Mouse (Mus musculus) gastrocnemius, postnatal 14 days (tissue): ENCODE results near the gene Trappc10. TPM values are rescaled to one million over a fixed set of nuclear protein-coding genes. Genes with fewer than 3 reads are reported as not detected.
A peak's percentile ranks its signal among the peaks of the same experiment; 100 is the strongest.

Source experiments
- DNase-seq: peaks from one replicate; pipeline ENCODE4 v3.0.0; 2021; ENCODE audit warnings: mixed read lengths
- intact Hi-C: fragments of 180-260 bp; cut with DNase I; formaldehyde crosslinking; loops from one replicate; pipeline ENCODE4 v1.15.1; 2025; ENCODE audit warnings: low total_unique reads
- long read RNA-seq, 2 experiments: library from polyadenylated mRNA; stranded (forward); transcript quantifications; one replicate each; pipeline ENCODE4 v2.0.0; 2021
- total RNA-seq, 2 experiments: library from RNA; stranded (reverse); gene quantifications; 2 replicates each; pipeline ENCODE4 v1.2.3; 2021

Trappc10 gene
- 10 to 100 TPM; 30.3 to 31.7 TPM for total RNA-seq
- long read RNA-seq, experiment 1, partial matches to known transcripts: 4 of 5 reads
- long read RNA-seq, experiment 1, other reads (novel, unspliced or antisense): 1 of 5 reads
- long read RNA-seq, experiment 2: 0 reads

- intact Hi-C loops: no loop called here
Observed at GRCm38 (mm10) chr10:78244438-78245224, at the start of gene Trappc10. Gene Trappc10, minus strand, starts transcription at chr10:78244641.

GRCm38 (mm10) chr10:78293576-78293975 lies 49.1 kb upstream of the Trappc10 start:
- DNase-seq: no peak
- intact Hi-C loops: no loop called here

More at GRCm38 (mm10) chr10:78244438-78245224, at the start of gene Trappc10:
- peak; percentile 89 for DNase-seq

GRCm38 (mm10) chr10:78292381-78292780 lies 47.9 kb upstream of the Trappc10 start:
- intact Hi-C loops: no loop called here
- no peak for DNase-seq

- intact Hi-C loops: no loop called here
- DNase-seq: no peak
Observed at GRCm38 (mm10) chr10:78290730-78291535, 46.5 kb upstream of the Trappc10 start.

GRCm38 (mm10) chr10:78288896-78289295 lies 44.5 kb upstream of the Trappc10 start:
- intact Hi-C loops: loop anchor here (10.0 kb wide), 1 partner anchor 56 kb away; no protein-coding TSS in a partner anchor
- no peak for DNase-seq

- intact Hi-C loops: loop anchor here (10.0 kb wide), 1 partner anchor 57 kb away; no protein-coding TSS in a partner anchor
- no peak for DNase-seq
Observed at GRCm38 (mm10) chr10:78288135-78288534, 43.7 kb upstream of the Trappc10 start.

- DNase-seq: no peak
- intact Hi-C loops: loop anchor here (10.0 kb wide), 1 partner anchor 57 kb away; no protein-coding TSS in a partner anchor
Observed at GRCm38 (mm10) chr10:78287465-78288132, 43.2 kb upstream of the Trappc10 start.

GRCm38 (mm10) chr10:78285959-78286358 lies 41.5 kb upstream of the Trappc10 start:
- intact Hi-C loops: loop anchor here (10.0 kb wide), 1 partner anchor 59 kb away; no protein-coding TSS in a partner anchor
- DNase-seq: no peak

- intact Hi-C loops: loop anchor here (10.0 kb wide), 1 partner anchor 59 kb away; no protein-coding TSS in a partner anchor
Observed at GRCm38 (mm10) chr10:78285409-78285808, 41.0 kb upstream of the Trappc10 start.

GRCm38 (mm10) chr10:78284812-78285211 lies 40.4 kb upstream of the Trappc10 start:
- no peak for DNase-seq
- intact Hi-C loops: loop anchor here (10.0 kb wide), 1 partner anchor 60 kb away; no protein-coding TSS in a partner anchor

More at GRCm38 (mm10) chr10:78285409-78285808, 41.0 kb upstream of the Trappc10 start:
- DNase-seq: no peak

GRCm38 (mm10) chr10:78282411-78282810 lies 38.0 kb upstream of the Trappc10 start:
- no peak for DNase-seq
- intact Hi-C loops: loop anchor here (10.0 kb wide), 1 partner anchor 62 kb away; no protein-coding TSS in a partner anchor

GRCm38 (mm10) chr10:78280486-78280885 lies 36.0 kb upstream of the Trappc10 start:
- DNase-seq: no peak
- intact Hi-C loops: loop anchor here (2.0 to 10.0 kb wide), 2 partner anchors 64 to 112 kb away; no protein-coding TSS in a partner anchor

GRCm38 (mm10) chr10:78279210-78279609 lies 34.8 kb upstream of the Trappc10 start:
- DNase-seq: peak; percentile 38
- intact Hi-C loops: no loop called here

GRCm38 (mm10) chr10:78277835-78278234 lies 33.4 kb upstream of the Trappc10 start:
- DNase-seq: no peak
- intact Hi-C loops: no loop called here

GRCm38 (mm10) chr10:78276242-78276641 lies 31.8 kb upstream of the Trappc10 start:
- no peak for DNase-seq
- intact Hi-C loops: no loop called here

- intact Hi-C loops: no loop called here
- DNase-seq: no peak
Observed at GRCm38 (mm10) chr10:78272932-78273331, 28.5 kb upstream of the Trappc10 start.

- intact Hi-C loops: no loop called here
- no peak for DNase-seq
Observed at GRCm38 (mm10) chr10:78265881-78266280, 21.4 kb upstream of the Trappc10 start.

GRCm38 (mm10) chr10:78264735-78265134 lies 20.3 kb upstream of the Trappc10 start:
- intact Hi-C loops: no loop called here
- DNase-seq: no peak
